In the genomic region with DNA sequence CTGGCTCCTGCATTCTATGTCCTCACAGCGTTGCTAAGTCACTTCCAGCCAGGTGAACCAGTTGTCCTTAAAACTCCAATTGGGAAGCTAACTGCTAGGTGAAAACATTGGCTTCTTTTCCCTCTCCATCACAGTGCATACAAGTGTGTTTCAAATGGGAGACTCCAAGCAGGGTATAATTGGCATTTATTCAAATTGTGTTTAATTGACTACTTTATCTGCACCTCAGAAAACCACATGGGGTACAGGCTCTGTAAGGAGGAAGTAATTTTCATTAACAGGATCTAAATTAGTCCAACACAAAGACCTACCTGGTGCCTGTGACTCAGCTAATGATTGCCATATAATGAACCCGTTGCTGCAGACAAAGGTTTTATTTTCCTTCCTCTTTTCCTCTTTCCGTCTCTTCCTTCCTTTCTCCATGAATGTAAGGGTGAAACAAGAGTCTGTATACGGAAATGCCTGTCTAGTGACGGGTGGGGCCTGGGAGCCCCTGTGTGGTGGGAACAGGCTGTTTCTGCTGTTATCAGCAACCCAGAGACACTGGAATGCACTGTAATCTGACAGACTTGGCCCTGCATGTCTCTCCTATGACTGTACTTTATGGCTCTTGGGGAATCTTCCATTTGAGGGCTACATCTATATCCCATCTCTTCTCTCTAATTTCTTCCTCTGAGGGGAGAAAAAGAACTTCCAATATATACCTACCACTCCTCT, we compare ENCODE assay signal across 16 mouse cellular contexts.
DNase-seq lines count a peak whose midpoint lies in the region; ATAC-seq and TF ChIP-seq lines count a peak whose summit lies in the region.
"Had no signal": no experiment of that assay in that cellular context is flagged by ENCODE, and none has a peak within 500 bp of the region (broad histone marks: within the 10 kb centered on the region; RNA-seq: fewer than 3 reads in every experiment).

No protein-coding gene starts in this region.

- no peak overlapping the region for H3K4me2 ChIP-seq in forebrain, postnatal 0 days (ENCODE audit: low read depth)
- H3K4me2 ChIP-seq in forebrain, embryonic 15.5 days (replicated peaks): no peak overlapping the region
- no peak overlapping the region for H3K4me2 ChIP-seq in hindbrain, embryonic 15.5 days
- no peak overlapping the region for H3K4me2 ChIP-seq in hindbrain, postnatal 0 days (ENCODE audit: low read depth, low read length)
- H3K4me2 ChIP-seq: embryonic facial prominence, embryonic 13.5 days; stomach, embryonic 15.5 days had no signal

- TF ChIP-seq CTCF in forebrain, postnatal 0 days (IDR thresholded peaks at IDR 0.05; ENCODE audit: low read depth): no peak
- no peak for TF ChIP-seq CTCF in hindbrain, postnatal 0 days (IDR thresholded peaks at IDR 0.05; ENCODE audit: low read depth)
- no peak for TF ChIP-seq CTCF in MEL (IDR thresholded peaks at IDR 0.05 in 2 of 3, conservative IDR thresholded peaks at IDR 0.05 in 1 of 3; ENCODE audit: control insufficient read depth in 1 of 3, insufficient read depth in 1 of 3, low read depth in 2 of 3, low read length in 3 of 3, poor library complexity in 1 of 3, severe bottlenecking in 1 of 3)

- peak; percentile 24; the same call in 1 of the 2 replicates for ATAC-seq in forebrain, postnatal 0 days
- no peak for ATAC-seq in forebrain, embryonic 15.5 days (replicated peaks)
- no peak for ATAC-seq in hindbrain, embryonic 15.5 days (ENCODE audit: low FRiP score, low read depth)
- ATAC-seq in hindbrain, postnatal 0 days: no peak
- peak; percentile 50; the same call in 1 of the 2 replicates for ATAC-seq in megakaryocyte-erythroid progenitor cell, adult 5-6 weeks (replicated peaks; ENCODE audit: low FRiP score, low TSS enrichment, poor library complexity, severe bottlenecking)

- H3K27ac ChIP-seq in forebrain, postnatal 0 days (ENCODE audit: low read depth, low read length): no peak overlapping the region
- H3K27ac ChIP-seq in forebrain, embryonic 15.5 days (replicated peaks): no peak overlapping the region
- H3K27ac ChIP-seq in hindbrain, embryonic 15.5 days (replicated peaks): 0 out of 2 replicates have a peak overlapping the region, but pooled peaks have one; percentile 25
- H3K27ac ChIP-seq in hindbrain, postnatal 0 days: no peak overlapping the region
- H3K27ac ChIP-seq in MEL (ENCODE audit: control insufficient read depth, low read depth, low read length): no peak overlapping the region
- H3K27ac ChIP-seq: embryonic facial prominence, embryonic 13.5 days; stomach, embryonic 15.5 days had no signal

- DNase-seq in forebrain, postnatal 0 days: no peak
- DNase-seq in hindbrain, postnatal 0 days (ENCODE audit: low spot score): no peak
- DNase-seq in MEL (ENCODE audit: low read depth, low spot score): peak; percentile 12
- no peak for DNase-seq in testis, postnatal 10 days (ENCODE audit: low spot score)
- DNase-seq in left cerebral cortex, postnatal 36 days (ENCODE audit: low spot score in 2 of 2): no peak
- DNase-seq: adrenal gland, adult 8-10 months; B cell, adult 2 months; cerebellum, adult 18-20 months; right cerebral cortex, adult 18-20 months; spleen, adult 18-20 months; thymus, postnatal 25 days had no signal

- H3K27me3 ChIP-seq in forebrain, postnatal 0 days (ENCODE audit: insufficient read depth, low read length): no peaks in the 10 kb centered on the region
- H3K27me3 ChIP-seq in forebrain, embryonic 15.5 days: no peaks in the 10 kb centered on the region
- no peaks in the 10 kb centered on the region for H3K27me3 ChIP-seq in hindbrain, embryonic 15.5 days
- H3K27me3 ChIP-seq in hindbrain, postnatal 0 days (ENCODE audit: insufficient read depth, low read length): no peaks in the 10 kb centered on the region
- no peaks in the 10 kb centered on the region for H3K27me3 ChIP-seq in MEL (ENCODE audit: control insufficient read depth in 1 of 2, insufficient read depth in 2 of 2, low read length in 2 of 2)
- H3K27me3 ChIP-seq: stomach, embryonic 15.5 days had no signal

- no peak overlapping the region for H3K4me3 ChIP-seq in forebrain, postnatal 0 days (ENCODE audit: low read depth, low read length)
- no peak overlapping the region for H3K4me3 ChIP-seq in forebrain, embryonic 15.5 days
- H3K4me3 ChIP-seq in hindbrain, embryonic 15.5 days: no peak overlapping the region
- H3K4me3 ChIP-seq in hindbrain, postnatal 0 days (ENCODE audit: low read length): no peak overlapping the region
- no peak overlapping the region for H3K4me3 ChIP-seq in MEL (ENCODE audit: control insufficient read depth in 1 of 2, insufficient read depth in 1 of 2, low read depth in 2 of 2, low read length in 2 of 2)
- H3K4me3 ChIP-seq: embryonic facial prominence, embryonic 13.5 days; stomach, embryonic 15.5 days had no signal

- no peaks in the 10 kb centered on the region for H3K4me1 ChIP-seq in forebrain, postnatal 0 days (ENCODE audit: insufficient read depth)
- H3K4me1 ChIP-seq in forebrain, embryonic 15.5 days: peaks cover 22% of the 10 kb centered on the region
- H3K4me1 ChIP-seq in hindbrain, embryonic 15.5 days (replicated peaks): peaks cover 10% of the 10 kb centered on the region
- H3K4me1 ChIP-seq in hindbrain, postnatal 0 days (ENCODE audit: insufficient read depth, low read length): peaks cover 7% of the 10 kb centered on the region; the same call in 1 of the 2 replicates
- no peaks in the 10 kb centered on the region for H3K4me1 ChIP-seq in MEL (ENCODE audit: control insufficient read depth in 1 of 2, insufficient read depth in 2 of 2, low read length in 2 of 2)
- H3K4me1 ChIP-seq: embryonic facial prominence, embryonic 13.5 days; stomach, embryonic 15.5 days had no signal

- no peaks in the 10 kb centered on the region for H3K36me3 ChIP-seq in forebrain, postnatal 0 days (ENCODE audit: insufficient read depth)
- no peaks in the 10 kb centered on the region for H3K36me3 ChIP-seq in forebrain, embryonic 15.5 days
- H3K36me3 ChIP-seq in hindbrain, embryonic 15.5 days: no peaks in the 10 kb centered on the region
- no peaks in the 10 kb centered on the region for H3K36me3 ChIP-seq in hindbrain, postnatal 0 days (ENCODE audit: insufficient read depth, low read length)
- no peaks in the 10 kb centered on the region for H3K36me3 ChIP-seq in MEL (ENCODE audit: control insufficient read depth in 1 of 2, insufficient read depth in 2 of 2, low read length in 2 of 2)
- H3K36me3 ChIP-seq: embryonic facial prominence, embryonic 13.5 days; stomach, embryonic 15.5 days had no signal

- 40% methylated on average over 5 of the region's 5 CpGs for WGBS in forebrain, postnatal 0 days
- 18% methylated on average over 5 of the region's 5 CpGs for WGBS in forebrain, embryonic 15.5 days
- WGBS in hindbrain, embryonic 15.5 days: 48% methylated on average over 5 of the region's 5 CpGs
- 53% methylated on average over 5 of the region's 5 CpGs for WGBS in hindbrain, postnatal 0 days

- no peak for TF ChIP-seq POLR2A in MEL (IDR thresholded peaks at IDR 0.05; ENCODE audit: control insufficient read depth in 1 of 2, insufficient read depth in 1 of 2, low read depth in 1 of 2, low read length in 2 of 2, poor library complexity in 1 of 2)

- TF ChIP-seq RAD21 in MEL (IDR thresholded peaks at IDR 0.05; ENCODE audit: low read depth, low read length): no peak

- H3K79me2 ChIP-seq in MEL (ENCODE audit: control insufficient read depth, insufficient read depth, low read length, poor library complexity): no peaks in the 10 kb centered on the region

- no peak for TF ChIP-seq EP300 in MEL (IDR thresholded peaks at IDR 0.05; ENCODE audit: low read depth in 1 of 2, low read length in 2 of 2)

- no peak overlapping the region for H3K9ac ChIP-seq in forebrain, postnatal 0 days
- H3K9ac ChIP-seq in forebrain, embryonic 15.5 days (replicated peaks): no peak overlapping the region
- no peak overlapping the region for H3K9ac ChIP-seq in hindbrain, embryonic 15.5 days
- no peak overlapping the region for H3K9ac ChIP-seq in hindbrain, postnatal 0 days (replicated peaks; ENCODE audit: low read length)
- no peak overlapping the region for H3K9ac ChIP-seq in MEL (ENCODE audit: control insufficient read depth, low read depth, low read length, poor library complexity, severe bottlenecking)
- H3K9ac ChIP-seq: embryonic facial prominence, embryonic 13.5 days; stomach, embryonic 15.5 days had no signal

- intact Hi-C loops in left cerebral cortex, postnatal 36 days (cut with DNase I): no loop called here

- no peaks in the 10 kb centered on the region for H3K9me3 ChIP-seq in forebrain, postnatal 0 days (ENCODE audit: low read length)
- no peaks in the 10 kb centered on the region for H3K9me3 ChIP-seq in forebrain, embryonic 15.5 days
- H3K9me3 ChIP-seq in hindbrain, embryonic 15.5 days: no peaks in the 10 kb centered on the region
- H3K9me3 ChIP-seq in hindbrain, postnatal 0 days (ENCODE audit: low read length): no peaks in the 10 kb centered on the region
- no peaks in the 10 kb centered on the region for H3K9me3 ChIP-seq in MEL (replicated peaks; ENCODE audit: insufficient read depth, low read length)
- H3K9me3 ChIP-seq: embryonic facial prominence, embryonic 13.5 days; stomach, embryonic 15.5 days had no signal

TF ChIP-seq in MEL, 35 proteins besides CTCF, POLR2A, EP300 and RAD21:
- TF ChIP-seq E2F4 (IDR thresholded peaks at IDR 0.05; ENCODE audit: borderline replicate concordance, low read depth, low read length) (no peak), ELF1 (IDR thresholded peaks at IDR 0.05; ENCODE audit: low read depth, low read length) (no peak), KAT2A (conservative IDR thresholded peaks at IDR 0.05; ENCODE audit: low read depth, low read length) (no peak), MYC (IDR thresholded peaks at IDR 0.05; ENCODE audit: low read depth, low read length) (no peak), POLR2AphosphoS2 (IDR thresholded peaks at IDR 0.05; ENCODE audit: low read length) (no peak), NELFE (IDR thresholded peaks at IDR 0.05; ENCODE audit: low read depth, low read length) (no peak), USF2 (IDR thresholded peaks at IDR 0.05; ENCODE audit: borderline replicate concordance in 1 of 2, insufficient read depth in 1 of 2, low read depth in 1 of 2, low read length in 2 of 2) (no peak), ZC3H11A (IDR thresholded peaks at IDR 0.05; ENCODE audit: low read depth, low read length) (no peak), UBTF (IDR thresholded peaks at IDR 0.05; ENCODE audit: borderline replicate concordance, insufficient read depth, low read depth, low read length) (no peak), MAFK (IDR thresholded peaks at IDR 0.05; ENCODE audit: borderline replicate concordance, low read depth, low read length) (no peak), GATA1 (IDR thresholded peaks at IDR 0.05; ENCODE audit: low read depth, low read length) (no peak)

Comparison
In these comparisons a context has a peak if more than half of its experiments do, and no peak if none do; other contexts are left out.
1. ATAC-seq: peak in forebrain, postnatal 0 days (single experiment) and megakaryocyte-erythroid progenitor cell, adult 5-6 weeks (single experiment); none in forebrain, embryonic 15.5 days (single experiment), hindbrain, embryonic 15.5 days (single experiment) and hindbrain, postnatal 0 days (single experiment).